Mouse (Mus musculus) bone marrow macrophage, adult 2 months (primary cell): ENCODE data around the gene Babam2.

Experiments
- CTCF ChIP-seq: IDR thresholded peaks from 2 replicates; pipeline ENCODE4 v1.5.1; 2012; ENCODE audit warnings: low read depth, mild to moderate bottlenecking, low read length, moderate library complexity
- POLR2A ChIP-seq: IDR thresholded peaks from 2 replicates; pipeline ENCODE4 v1.6.1; 2012; ENCODE audit warnings: mild to moderate bottlenecking, low read depth, low read length, borderline replicate concordance

DNA sequence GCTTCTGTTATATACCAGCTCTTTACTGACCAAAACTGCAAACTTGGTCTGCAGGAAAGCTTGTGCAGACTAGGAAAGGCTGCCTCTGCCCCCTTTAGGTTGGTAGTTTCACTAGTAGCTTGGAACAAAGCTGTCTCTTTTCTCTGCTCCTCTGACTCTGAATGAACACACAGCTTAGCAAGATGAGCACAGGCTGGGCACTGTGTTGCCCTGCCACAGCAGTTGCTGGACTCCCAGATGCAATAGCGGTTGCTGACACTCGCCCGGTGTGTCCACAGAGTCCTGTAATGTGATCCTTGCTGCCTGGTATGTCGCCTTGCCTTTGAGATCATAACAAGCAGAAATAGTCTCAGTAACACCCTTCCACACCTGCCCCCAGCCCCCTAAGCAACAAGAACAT, 373.8 kb downstream of the Babam2 start:
- TF ChIP-seq POLR2A (no peak), CTCF (no peak)
